Mouse (Mus musculus): ENCODE data around the gene Atxn7l2. TPM values are rescaled to one million over a fixed set of nuclear protein-coding genes. Genes with fewer than 3 reads are reported as not detected.
A peak's percentile ranks its signal among the peaks of the same experiment; 100 is the strongest.

Gene Atxn7l2
- polyA plus RNA-seq, 1 experiment from 2014 or later: 27.1 TPM

GRCm38 (mm10) chr3:108225711-108226557 is 15.2 kb upstream of the Atxn7l2 start:
- Histone ChIP-seq H3K4me2 (peak overlapping the region; percentile 88), H3K9me3 (no peaks in the 10 kb centered on the region), H3K36me3 (no peaks in the 10 kb centered on the region), H3K27ac (no peak overlapping the region), H3K9ac (peak overlapping the region; percentile 71), H3K4me1 (peaks cover 13% of the 10 kb centered on the region), H3K4me3 (peak overlapping the region; percentile 52), H3K27me3 (peaks cover 69% of the 10 kb centered on the region)
- 0 out of 2 replicates have a peak, but pooled peaks have one; percentile 15 for ATAC-seq (ENCODE audit: insufficient number of reproducible peaks, insufficient read depth, low FRiP score, low TSS enrichment, low read depth)
- WGBS: 2% methylated on average over 67 of the region's 67 CpGs

- no peaks in the 10 kb centered on the region for H3K36me3 ChIP-seq
- no peak overlapping the region for H3K4me2 ChIP-seq
- no peak overlapping the region for H3K4me3 ChIP-seq
- H3K9me3 ChIP-seq: no peaks in the 10 kb centered on the region
- no peak overlapping the region for H3K9ac ChIP-seq
- 80% methylated on average over 3 of the region's 3 CpGs for WGBS
- no peak overlapping the region for H3K27ac ChIP-seq
- peaks cover 48% of the 10 kb centered on the region for H3K27me3 ChIP-seq
- peaks cover 1% of the 10 kb centered on the region; the same call in 1 of the 2 replicates for H3K4me1 ChIP-seq
- no peak for ATAC-seq (ENCODE audit: insufficient number of reproducible peaks, insufficient read depth, low FRiP score, low TSS enrichment, low read depth)
Measured at GRCm38 (mm10) chr3:108220661-108221060, 9.9 kb upstream of the Atxn7l2 start.

DNA sequence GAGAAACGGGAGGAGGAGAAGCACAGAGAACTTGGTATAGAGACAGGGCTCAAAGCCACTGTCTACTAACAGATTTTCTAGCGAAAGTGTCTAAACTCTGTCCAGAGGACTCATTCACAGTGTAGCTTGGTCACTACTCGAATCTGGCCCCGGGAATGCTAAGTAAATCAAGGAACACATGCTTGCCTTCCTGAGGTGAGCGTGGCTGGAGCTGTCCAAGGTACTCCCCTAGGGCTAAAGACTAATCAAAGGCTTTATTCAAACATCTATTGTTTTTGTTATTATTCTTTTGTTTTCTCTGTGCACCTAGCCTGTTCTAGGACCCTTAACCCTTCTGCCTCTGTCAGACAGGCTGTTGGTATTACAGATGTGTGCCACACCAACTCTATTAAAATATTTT is 4.0 kb upstream of the Atxn7l2 start:
- WGBS: 10% methylated on average over 5 of the region's 5 CpGs
- H3K9me3 ChIP-seq: no peaks in the 10 kb centered on the region
- peaks cover 9% of the 10 kb centered on the region; the same call in 1 of the 2 replicates for H3K27me3 ChIP-seq
- H3K9ac ChIP-seq: no peak overlapping the region
- no peak overlapping the region for H3K27ac ChIP-seq
- peaks cover 5% of the 10 kb centered on the region for H3K4me1 ChIP-seq
- no peak overlapping the region for H3K4me3 ChIP-seq
- H3K4me2 ChIP-seq: no peak overlapping the region
- no peaks in the 10 kb centered on the region for H3K36me3 ChIP-seq
- no peak for ATAC-seq (ENCODE audit: insufficient number of reproducible peaks, insufficient read depth, low FRiP score, low TSS enrichment, low read depth)

- 85% methylated on average over 8 of the region's 8 CpGs for WGBS
- no peak for ATAC-seq (ENCODE audit: insufficient number of reproducible peaks, insufficient read depth, low FRiP score, low TSS enrichment, low read depth)
- no peak overlapping the region for H3K9ac ChIP-seq
Measured at GRCm38 (mm10) chr3:108212406-108212805, 1.7 kb upstream of the Atxn7l2 start.

DNA sequence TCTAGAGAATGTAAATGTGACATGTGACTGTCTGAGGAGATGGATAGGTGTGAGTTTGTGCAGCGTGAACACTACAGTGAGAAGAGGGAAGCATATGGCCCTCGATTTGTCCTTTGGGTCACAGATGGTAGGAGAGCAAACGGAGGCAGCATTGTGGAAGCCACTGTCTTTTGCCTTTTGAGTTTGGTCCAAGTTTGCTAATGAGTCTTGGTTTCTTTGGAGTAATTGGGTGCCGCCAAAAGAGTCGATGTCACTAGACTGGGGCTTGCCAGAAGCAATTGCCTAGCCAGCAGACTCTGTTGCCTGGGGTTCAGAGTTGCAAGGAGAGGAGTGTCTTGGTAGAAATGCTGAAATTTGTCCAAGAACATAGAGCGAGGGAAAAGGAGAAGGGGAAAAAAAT is 1.1 kb upstream of the Atxn7l2 start:
- no peak overlapping the region for H3K4me3 ChIP-seq
- no peak overlapping the region for H3K9ac ChIP-seq
- no peak overlapping the region for H3K4me2 ChIP-seq
- peaks cover 28% of the 10 kb centered on the region for H3K4me1 ChIP-seq
- H3K9me3 ChIP-seq: no peaks in the 10 kb centered on the region
- ATAC-seq (ENCODE audit: insufficient number of reproducible peaks, insufficient read depth, low FRiP score, low TSS enrichment, low read depth): no peak
- peaks cover 13% of the 10 kb centered on the region for H3K36me3 ChIP-seq
- no peak overlapping the region for H3K27ac ChIP-seq
- WGBS: 88% methylated on average over 6 of the region's 6 CpGs
- H3K27me3 ChIP-seq: 0 out of 2 replicates have a peak, but pooled peaks cover 6% of the 10 kb centered on the region

More at GRCm38 (mm10) chr3:108212406-108212805, 1.7 kb upstream of the Atxn7l2 start:
- Histone ChIP-seq H3K9me3 (no peaks in the 10 kb centered on the region), H3K36me3 (peaks cover 7% of the 10 kb centered on the region), H3K27me3 (0 out of 2 replicates have a peak, but pooled peaks cover 6% of the 10 kb centered on the region), H3K27ac (no peak overlapping the region), H3K4me2 (no peak overlapping the region), H3K4me1 (peaks cover 23% of the 10 kb centered on the region), H3K4me3 (no peak overlapping the region)

- Histone ChIP-seq H3K4me1 (peaks cover 34% of the 10 kb centered on the region), H3K4me2 (peak overlapping the region; percentile 88), H3K4me3 (peak overlapping the region; percentile 62), H3K27ac (peak overlapping the region; percentile 96), H3K27me3 (0 out of 2 replicates have a peak, but pooled peaks cover 6% of the 10 kb centered on the region), H3K9me3 (no peaks in the 10 kb centered on the region), H3K9ac (peak overlapping the region; percentile 87), H3K36me3 (peaks cover 30% of the 10 kb centered on the region)
- peak; percentile 94 for ATAC-seq (ENCODE audit: insufficient number of reproducible peaks, insufficient read depth, low FRiP score, low TSS enrichment, low read depth)
- under 1% methylated on average over 71 of the region's 72 CpGs for WGBS
Measured at GRCm38 (mm10) chr3:108209946-108210770, 576 bp downstream of the Atxn7l2 start.

DNA sequence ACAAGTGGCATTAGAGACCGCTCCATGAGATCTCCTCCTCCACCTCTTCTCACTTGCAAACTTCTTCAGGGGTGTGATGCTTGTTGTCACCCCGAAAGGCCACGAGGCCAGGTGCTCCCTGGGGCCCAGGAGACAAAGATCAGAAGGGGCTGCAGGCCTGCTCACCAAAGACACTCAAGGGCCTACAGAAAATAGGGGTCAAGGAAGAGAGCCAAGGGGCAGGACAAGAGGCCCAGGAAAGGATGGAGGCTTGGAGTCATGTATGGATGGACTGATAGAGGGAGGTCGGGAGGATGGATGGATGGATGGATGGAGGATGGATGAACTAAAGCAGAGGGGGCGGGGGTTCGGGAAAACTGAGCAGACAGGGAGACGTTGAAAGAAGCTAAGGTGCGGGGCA is 1.2 kb downstream of the Atxn7l2 start:
- 0 out of 2 replicates have a peak, but pooled peaks cover 6% of the 10 kb centered on the region for H3K27me3 ChIP-seq
- peak overlapping the region; percentile 87 for H3K9ac ChIP-seq
- peak overlapping the region; percentile 96; the same call in 1 of the 2 replicates for H3K27ac ChIP-seq
- ATAC-seq (ENCODE audit: insufficient number of reproducible peaks, insufficient read depth, low FRiP score, low TSS enrichment, low read depth): no peak
- H3K9me3 ChIP-seq: no peaks in the 10 kb centered on the region
- 11% methylated on average over 8 of the region's 8 CpGs for WGBS
- H3K4me2 ChIP-seq: peak overlapping the region; percentile 88
- peaks cover 35% of the 10 kb centered on the region for H3K4me1 ChIP-seq
- peaks cover 36% of the 10 kb centered on the region for H3K36me3 ChIP-seq
- H3K4me3 ChIP-seq: peak overlapping the region; percentile 62

GRCm38 (mm10) chr3:108209001-108209400 is 1.7 kb downstream of the Atxn7l2 start:
- peak overlapping the region; percentile 87 for H3K9ac ChIP-seq
- WGBS: 60% methylated on average over 3 of the region's 3 CpGs

DNA sequence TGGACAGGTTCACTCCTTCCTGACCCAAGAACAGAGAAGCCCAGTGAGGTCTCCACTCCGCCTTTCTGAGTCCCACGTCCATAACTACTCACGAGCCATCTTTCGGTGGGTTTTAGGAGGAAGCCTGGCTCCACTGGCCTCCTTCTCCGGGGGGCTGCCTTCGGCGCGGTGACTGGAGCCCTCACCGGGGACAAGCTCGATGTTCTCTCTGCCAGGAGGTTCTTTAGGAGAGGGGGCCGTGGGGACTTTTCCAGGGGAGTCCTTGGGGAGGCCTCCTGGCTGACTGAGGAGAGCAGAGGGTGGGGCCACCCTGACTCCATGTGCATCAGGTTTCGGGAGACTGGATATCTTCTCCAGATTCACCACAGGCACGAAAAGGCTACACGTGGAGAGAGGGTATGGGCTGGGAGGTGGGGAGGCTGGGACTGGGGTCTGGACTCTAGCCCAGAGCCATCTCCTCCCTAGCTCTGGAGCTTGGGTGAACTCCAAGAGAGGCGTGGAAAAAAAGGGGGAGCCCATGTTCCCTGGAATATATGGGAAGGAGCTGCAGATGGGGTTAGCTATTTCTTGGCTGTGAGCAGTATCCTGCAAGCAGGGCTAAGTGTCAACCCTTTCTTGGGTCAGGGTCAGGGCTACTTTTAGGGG is 3.9 kb downstream of the Atxn7l2 start:
- no peak; the same call in 1 of the 2 replicates for ATAC-seq (ENCODE audit: insufficient number of reproducible peaks, insufficient read depth, low FRiP score, low TSS enrichment, low read depth)
- peaks cover 37% of the 10 kb centered on the region for H3K4me1 ChIP-seq
- WGBS: 74% methylated on average over 15 of the region's 15 CpGs
- H3K4me3 ChIP-seq: peak overlapping the region; percentile 4; the same call in 1 of the 2 replicates
- H3K36me3 ChIP-seq: peaks cover 59% of the 10 kb centered on the region
- peak overlapping the region; percentile 78 for H3K27ac ChIP-seq
- 0 out of 2 replicates have a peak overlapping the region, but pooled peaks have one; percentile 40 for H3K9ac ChIP-seq
- H3K4me2 ChIP-seq: 0 out of 2 replicates have a peak overlapping the region, but pooled peaks have one; percentile 14
- H3K9me3 ChIP-seq: no peaks in the 10 kb centered on the region
- no peaks in the 10 kb centered on the region for H3K27me3 ChIP-seq

More at GRCm38 (mm10) chr3:108209001-108209400, 1.7 kb downstream of the Atxn7l2 start:
- Histone ChIP-seq H3K36me3 (peaks cover 41% of the 10 kb centered on the region), H3K9me3 (no peaks in the 10 kb centered on the region), H3K27ac (peak overlapping the region; percentile 96; the same call in 1 of the 2 replicates), H3K4me2 (peak overlapping the region; percentile 88), H3K4me3 (peak overlapping the region; percentile 62), H3K27me3 (0 out of 2 replicates have a peak, but pooled peaks cover 2% of the 10 kb centered on the region), H3K4me1 (peaks cover 37% of the 10 kb centered on the region)
- no peak for ATAC-seq (ENCODE audit: insufficient number of reproducible peaks, insufficient read depth, low FRiP score, low TSS enrichment, low read depth)

DNA sequence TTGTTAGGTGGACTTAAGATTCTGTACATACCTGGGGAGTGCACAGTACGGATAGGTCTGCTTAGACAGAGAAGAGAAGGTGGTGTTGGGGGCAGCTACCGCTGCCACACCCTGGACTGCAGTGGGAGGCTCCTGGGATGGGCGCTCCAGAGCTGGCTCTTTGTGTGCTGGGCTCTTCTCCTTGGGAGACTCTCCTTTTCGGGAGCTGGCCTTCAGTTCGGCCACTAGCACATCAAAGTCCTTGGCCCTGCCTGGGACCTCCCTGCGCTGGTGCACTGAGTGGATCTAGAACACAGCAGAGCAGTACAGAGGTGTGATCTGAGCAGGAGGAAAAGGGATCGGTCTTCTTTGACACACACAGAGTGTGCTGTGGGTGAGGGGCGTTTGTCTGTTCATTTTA is 5.1 kb downstream of the Atxn7l2 start:
- WGBS: 92% methylated on average over 8 of the region's 8 CpGs
- H3K4me2 ChIP-seq: no peak overlapping the region
- H3K9me3 ChIP-seq: no peaks in the 10 kb centered on the region
- H3K27me3 ChIP-seq: no peaks in the 10 kb centered on the region
- H3K36me3 ChIP-seq: peaks cover 62% of the 10 kb centered on the region
- H3K9ac ChIP-seq: no peak overlapping the region
- H3K4me1 ChIP-seq: peaks cover 42% of the 10 kb centered on the region
- no peak overlapping the region for H3K27ac ChIP-seq
- no peak for ATAC-seq (ENCODE audit: insufficient number of reproducible peaks, insufficient read depth, low FRiP score, low TSS enrichment, low read depth)
- H3K4me3 ChIP-seq: no peak overlapping the region

DNA sequence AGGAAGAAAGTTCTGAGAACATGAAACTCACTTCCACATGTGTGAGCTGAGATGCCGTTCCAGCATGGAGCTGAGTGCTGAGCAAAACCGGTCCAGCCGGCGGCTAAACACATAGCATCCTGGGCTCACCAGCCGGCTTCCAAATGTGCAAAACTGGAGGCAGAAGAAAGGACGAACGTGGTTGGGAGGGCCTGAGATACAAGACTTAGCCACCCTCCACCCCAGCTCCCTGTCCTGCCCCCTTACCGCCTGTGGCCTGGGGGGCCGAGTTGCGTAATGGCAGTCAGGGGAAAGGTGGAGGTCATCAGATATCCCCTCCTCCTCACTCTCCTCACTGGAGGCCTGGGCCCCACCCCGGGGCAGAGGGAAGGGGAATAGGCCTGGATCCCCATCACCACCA is 6.3 kb downstream of the Atxn7l2 start:
- WGBS: 86% methylated on average over 11 of the region's 11 CpGs
- H3K4me3 ChIP-seq: no peak overlapping the region
- no peak for ATAC-seq (ENCODE audit: insufficient number of reproducible peaks, insufficient read depth, low FRiP score, low TSS enrichment, low read depth)
- no peaks in the 10 kb centered on the region for H3K9me3 ChIP-seq
- peaks cover 46% of the 10 kb centered on the region for H3K4me1 ChIP-seq
- no peak overlapping the region for H3K27ac ChIP-seq
- H3K9ac ChIP-seq: no peak overlapping the region
- H3K4me2 ChIP-seq: no peak overlapping the region
- no peaks in the 10 kb centered on the region for H3K27me3 ChIP-seq
- H3K36me3 ChIP-seq: peaks cover 62% of the 10 kb centered on the region
